Mouse (Mus musculus) cerebellum, postnatal 25 days (tissue): Measurements from ENCODE around the gene Dusp22.

Experiments
- DNase-seq, 2 experiments: peaks; one replicate each; pipeline ENCODE4 v3.0.0; 2021; ENCODE audit warnings: mixed read lengths in 2 of 2

Dusp22 gene

DNA sequence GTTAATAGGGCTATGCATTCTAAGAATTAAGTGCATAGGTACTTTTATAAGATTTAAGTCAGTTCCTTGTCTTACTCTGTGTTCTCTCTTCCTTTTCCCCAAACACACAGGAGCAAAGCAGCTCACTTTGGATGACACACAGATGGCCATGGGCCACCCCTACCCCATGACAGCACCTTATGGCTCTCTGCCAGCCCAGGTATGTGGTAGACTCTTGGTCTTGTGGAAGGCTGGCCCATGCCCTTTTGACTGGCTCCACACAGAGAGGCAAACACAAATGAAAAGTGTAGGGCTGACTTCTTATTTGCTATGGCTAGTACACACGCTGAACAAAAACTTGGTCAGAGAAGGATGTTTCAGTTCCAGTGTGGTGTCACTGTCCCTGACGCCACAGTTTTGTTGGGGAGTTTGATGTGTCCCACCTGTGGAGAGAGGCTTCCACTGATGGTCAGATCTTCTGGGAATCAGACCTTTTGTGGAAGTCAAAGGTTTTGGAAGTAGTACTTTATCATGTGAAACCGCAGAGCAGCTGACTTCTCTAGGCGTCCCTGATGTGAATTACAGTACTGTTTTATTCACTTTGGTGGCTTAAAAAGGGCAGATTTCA lies 92.9 kb downstream of the Dusp22 start:
- DNase-seq, result no peak

DNA sequence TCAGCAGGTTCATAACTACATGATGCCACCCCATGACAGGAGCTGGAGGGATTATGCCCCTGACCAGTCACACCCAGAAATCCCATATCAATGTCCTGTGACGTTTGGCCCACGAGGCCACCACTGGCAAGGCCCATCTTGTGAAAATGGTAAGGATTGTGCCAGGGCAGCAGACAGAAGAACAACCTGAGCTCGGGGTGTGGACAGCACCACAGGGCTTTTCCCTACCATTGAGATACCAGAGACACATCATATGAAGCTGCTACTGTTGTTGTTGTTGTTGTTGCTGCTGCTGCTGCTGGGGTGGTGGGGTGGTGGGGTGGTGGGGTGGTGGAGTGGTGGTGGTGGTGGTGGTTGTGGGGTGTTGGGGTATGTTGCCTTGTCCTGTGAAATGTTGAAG lies 93.6 kb downstream of the Dusp22 start:
- DNase-seq, result no peak

DNA sequence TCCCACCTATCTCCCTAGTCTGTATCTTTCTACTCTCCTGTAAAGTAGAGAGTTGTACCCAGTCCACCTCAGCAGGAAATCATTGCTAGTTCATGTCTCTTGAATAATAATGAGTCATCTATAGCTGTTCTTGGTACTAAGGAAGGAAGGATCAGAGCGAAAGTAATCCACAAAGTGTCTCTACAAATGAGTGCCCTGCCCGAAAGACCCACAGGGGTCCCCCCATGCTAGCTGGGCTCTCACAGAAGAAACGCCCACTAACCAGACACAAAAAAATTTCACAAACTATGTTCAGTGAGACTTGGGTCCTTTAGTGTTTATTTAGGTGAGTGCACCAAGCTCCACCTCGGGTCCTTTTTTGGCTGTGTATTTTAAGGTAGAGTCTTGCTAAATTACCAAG lies 94.3 kb downstream of the Dusp22 start:
- no peak for DNase-seq

DNA sequence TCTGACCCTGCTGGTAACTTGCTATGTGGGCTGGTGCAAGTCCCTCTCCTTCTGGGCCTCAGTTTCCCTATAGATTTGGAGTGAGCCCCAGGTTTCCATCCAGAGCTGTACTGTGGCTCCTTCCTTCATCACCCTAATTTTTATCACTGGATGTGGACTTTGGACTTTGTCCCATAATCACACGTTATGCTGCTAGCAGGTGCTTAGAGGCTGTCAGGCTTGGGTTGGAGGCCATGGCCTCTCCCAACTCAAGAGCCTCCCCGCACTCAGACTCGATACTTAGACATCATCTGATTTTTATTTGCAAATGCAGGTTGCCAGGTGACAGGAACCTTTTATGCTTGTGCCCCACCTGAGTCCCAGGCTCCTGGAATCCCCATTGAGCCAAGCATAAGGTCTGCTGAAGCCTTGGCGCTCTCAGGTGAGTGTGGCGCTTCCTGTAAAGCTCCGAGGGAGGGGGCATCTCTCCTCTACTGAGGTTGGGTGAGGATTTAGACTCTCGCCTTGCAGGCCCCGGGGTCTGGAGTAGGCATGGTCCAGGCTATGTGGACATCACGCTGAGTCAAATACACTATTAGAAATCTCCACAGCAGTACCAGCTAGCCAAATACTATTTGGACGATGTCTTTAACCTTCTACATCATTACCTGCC lies 95.2 kb downstream of the Dusp22 start:
- DNase-seq, result no peak

DNA sequence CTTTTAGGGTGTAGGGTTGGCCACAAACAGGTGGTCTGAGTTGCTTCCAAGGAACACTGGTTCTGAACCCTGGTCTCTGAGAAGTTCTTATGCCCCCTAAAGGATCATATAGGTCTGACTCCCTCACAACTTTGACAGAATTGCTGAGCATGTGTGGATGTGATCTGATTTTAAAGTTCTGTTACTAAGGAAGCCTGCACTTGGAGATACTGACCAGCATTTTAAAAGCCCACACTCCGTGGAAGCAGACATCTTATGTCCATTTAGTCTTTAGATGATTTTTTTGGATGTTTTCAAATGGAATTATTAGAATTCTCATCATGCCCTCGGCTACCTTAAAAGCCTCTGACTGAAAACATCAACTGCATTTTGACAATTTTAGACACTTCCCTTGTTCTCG lies 95.8 kb downstream of the Dusp22 start:
- DNase-seq, result no peak

DNA sequence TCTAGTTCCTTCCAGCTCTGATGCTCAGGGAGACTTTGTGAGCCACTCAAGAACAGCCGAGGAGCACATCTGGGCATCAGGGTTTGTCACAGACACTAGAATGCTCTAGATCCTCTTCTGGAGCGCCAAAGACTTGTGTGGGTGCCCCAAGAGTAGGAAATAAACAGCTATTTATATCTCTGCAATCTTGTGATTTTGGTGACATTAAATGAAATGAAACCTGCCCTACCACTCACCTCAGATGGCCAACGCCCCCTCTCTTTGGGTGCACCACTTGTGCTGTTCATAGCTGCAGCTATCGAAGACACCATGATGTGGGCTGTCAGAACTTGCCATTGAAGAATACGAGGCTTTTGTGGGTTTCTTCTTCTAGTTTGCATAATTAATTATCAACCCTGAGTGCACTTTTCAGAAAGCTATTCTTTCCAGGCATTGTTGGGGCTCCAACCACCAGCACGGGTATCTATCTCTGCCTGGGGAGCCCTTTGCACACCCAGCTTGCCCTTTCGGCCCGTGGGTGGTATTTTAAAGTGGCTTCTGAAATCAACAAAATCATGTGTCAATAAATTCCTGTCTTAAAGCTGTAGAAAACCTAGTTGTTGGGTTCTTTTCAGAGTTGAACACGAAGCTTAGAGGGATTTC lies 96.3 kb downstream of the Dusp22 start:
- DNase-seq, result no peak

DNA sequence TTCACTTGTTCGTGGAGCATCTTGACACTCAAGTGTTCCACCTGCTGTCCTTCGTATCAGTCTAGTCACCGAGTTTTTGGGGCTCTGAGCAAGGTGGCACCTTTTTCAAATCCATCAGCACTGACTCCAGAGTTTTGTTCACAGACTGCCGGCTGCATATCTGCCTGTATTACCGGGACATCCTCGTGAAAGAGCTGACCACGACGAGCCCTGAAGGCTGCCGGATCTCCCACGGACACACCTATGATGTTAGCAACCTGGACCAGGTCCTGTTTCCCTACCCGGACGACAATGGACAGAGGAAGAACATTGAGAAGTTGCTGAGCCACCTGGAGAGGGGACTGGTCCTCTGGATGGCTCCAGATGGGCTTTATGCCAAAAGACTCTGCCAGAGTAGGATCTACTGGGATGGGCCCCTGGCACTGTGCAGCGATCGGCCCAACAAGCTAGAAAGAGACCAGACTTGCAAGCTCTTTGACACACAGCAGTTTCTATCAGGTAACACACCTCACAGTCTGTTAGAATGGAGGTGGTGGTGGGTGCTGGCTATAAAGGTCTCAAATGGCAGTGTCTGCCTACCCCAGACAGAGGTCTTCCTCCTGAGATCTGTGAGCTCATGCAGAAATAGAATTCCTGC lies 97.6 kb downstream of the Dusp22 start:
- no peak for DNase-seq

DNA sequence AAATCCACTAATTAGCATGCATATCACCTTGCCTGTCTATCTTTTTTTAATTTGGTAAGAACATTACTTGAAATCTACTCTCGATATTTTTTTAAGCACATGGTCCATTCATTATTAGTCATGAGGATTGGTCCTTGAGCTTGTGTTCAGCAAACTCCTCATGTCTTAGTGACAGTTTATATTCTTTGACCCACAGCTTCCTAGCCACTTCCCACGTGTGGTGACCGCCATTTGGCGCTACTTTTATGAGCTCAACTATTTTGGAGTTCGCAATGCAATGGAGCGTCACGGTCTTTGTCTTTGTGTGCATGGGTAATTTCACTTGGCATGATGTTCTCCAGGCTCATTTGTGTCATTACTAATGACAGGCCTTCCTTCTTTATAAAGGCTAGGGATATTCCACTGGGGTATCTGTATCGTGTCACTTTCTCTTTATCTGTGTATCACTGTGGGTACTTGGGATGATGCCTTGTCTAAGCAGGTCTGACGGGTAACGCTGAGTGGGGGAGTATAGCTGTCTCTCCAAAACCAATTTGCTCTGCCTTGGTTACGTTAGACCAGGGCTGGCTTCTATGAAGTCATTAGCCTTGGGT lies 99.1 kb downstream of the Dusp22 start:
- no peak for DNase-seq

DNA sequence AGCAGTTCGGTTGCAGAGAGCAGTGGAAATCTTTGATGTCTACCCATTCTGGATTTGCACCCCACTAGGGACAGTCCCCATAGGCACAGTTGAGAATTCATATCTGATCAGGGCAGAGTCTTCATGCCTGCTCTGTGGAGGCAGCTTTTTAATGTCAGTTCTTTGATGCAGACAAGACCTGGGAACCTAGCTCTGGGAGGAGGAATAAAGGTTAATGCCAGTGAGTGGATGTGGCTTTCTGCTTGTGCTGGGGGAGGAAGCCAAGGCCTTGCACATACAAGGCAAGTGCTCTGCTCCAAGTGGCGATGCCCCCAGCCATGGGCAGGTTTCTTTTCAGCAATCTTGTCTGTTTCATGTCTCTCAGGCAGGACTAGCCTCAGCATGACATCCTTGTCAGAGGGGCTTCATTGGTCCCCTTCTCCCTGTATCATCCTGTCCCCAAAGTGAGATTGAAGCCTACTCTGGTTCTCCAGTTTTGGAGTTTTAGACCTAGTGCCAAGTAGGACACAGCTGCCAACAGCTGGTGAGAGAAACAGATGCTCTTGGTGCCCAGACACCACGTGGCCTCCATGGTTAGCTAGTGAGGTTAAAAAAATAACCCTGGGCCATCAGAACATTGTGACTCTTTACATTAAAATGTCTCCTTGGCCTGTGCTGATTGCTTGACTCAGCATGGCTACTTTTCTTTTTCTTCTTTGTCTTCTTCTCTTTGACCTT lies 100.7 kb downstream of the Dusp22 start:
- no peak for DNase-seq
